8 mouse cellular contexts compared by ENCODE assay signal in the genomic region with DNA sequence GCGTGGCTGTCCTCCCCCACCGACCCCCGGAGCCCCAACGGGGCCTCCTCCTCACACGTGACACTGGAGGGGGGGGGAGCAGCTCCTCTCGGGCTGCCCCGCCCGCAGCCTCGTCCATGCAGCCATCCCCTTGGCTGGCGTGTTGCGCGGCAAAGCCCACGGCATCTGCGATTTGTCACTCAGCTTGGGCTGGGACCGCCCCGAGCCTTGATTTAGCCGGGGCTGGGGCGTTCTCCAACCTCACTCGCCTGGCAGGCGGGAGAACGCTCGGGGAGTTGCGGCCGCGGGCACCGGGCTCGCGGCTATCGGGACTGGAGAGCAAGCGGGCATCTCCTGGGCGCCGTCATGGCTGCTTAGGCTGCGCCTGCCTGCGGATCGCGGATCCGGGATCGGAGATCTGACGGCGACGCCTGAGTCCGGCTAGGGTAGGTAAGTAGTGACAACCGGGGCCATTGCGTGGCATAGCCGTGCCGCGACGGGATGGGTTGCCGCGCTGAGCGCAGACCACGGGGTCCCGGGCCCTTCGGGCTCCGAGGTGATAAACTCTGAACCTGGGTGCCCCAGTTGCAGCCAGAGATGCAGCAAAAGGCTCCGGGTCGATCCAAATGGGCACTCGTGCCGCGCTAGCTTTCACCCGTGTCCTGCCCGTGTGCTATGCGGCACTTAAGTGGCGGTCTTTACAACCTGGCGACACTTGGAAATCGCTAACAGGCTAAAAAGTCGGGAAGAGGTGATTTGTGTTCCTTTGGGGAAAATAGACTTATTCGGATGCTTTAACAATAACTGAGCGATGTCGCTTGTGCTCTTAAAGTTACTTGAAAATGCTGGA. TPM values are rescaled to one million over a fixed set of nuclear protein-coding genes. Genes with fewer than 3 reads are reported as not detected.
DNase-seq lines count a peak whose midpoint lies in the region; ATAC-seq lines count a peak whose summit lies in the region.

No protein-coding gene starts in this region.

- H3K36me3 ChIP-seq in intestine, embryonic 14.5 days (ENCODE audit: control insufficient read depth, insufficient read depth, low read length) = no peaks in the 10 kb centered on the region
- no peaks in the 10 kb centered on the region for H3K36me3 ChIP-seq in megakaryocyte, embryonic 14.5 days (replicated peaks; ENCODE audit: low read length)

- H3K4me3 ChIP-seq in intestine, embryonic 14.5 days (ENCODE audit: low read depth, low read length) = peak overlapping the region; percentile 59
- peak overlapping the region; percentile 89 for H3K4me3 ChIP-seq in megakaryocyte, embryonic 14.5 days (replicated peaks)

- peak overlapping the region; percentile 79 for H3K9ac ChIP-seq in intestine, embryonic 14.5 days (ENCODE audit: low read length)

- H3K27me3 ChIP-seq in intestine, embryonic 14.5 days (replicated peaks; ENCODE audit: control insufficient read depth, insufficient read depth, low read length) = no peaks in the 10 kb centered on the region
- H3K27me3 ChIP-seq in megakaryocyte, embryonic 14.5 days (replicated peaks) = peaks cover 30% of the 10 kb centered on the region

- 55% methylated on average over 70 of the region's 70 CpGs for WGBS in intestine, embryonic 14.5 days

- DNase-seq in adrenal gland, adult 8-10 months = peak; percentile 47
- DNase-seq in embryo, embryonic 10.5 days (ENCODE audit: low spot score) = peak; percentile 83
- peak; percentile 84 for DNase-seq in gastrocnemius, postnatal 25 days
- peak; percentile 87 for DNase-seq in intestine, embryonic 14.5 days (ENCODE audit: low spot score)
- DNase-seq in left cerebral cortex, postnatal 14 days (ENCODE audit: low spot score in 2 of 2) = peak; percentile 72 to 74
- peak; percentile 62 for DNase-seq in right cerebral cortex, postnatal 14 days
- peak; percentile 62 to 77 for DNase-seq in urinary bladder, postnatal 36 days (ENCODE audit: low spot score in 2 of 2)

- H3K9me3 ChIP-seq in intestine, embryonic 14.5 days (ENCODE audit: control insufficient read depth, low read length) = peaks cover 37% of the 10 kb centered on the region
- H3K9me3 ChIP-seq in megakaryocyte, embryonic 14.5 days = peaks cover 10% of the 10 kb centered on the region

- H3K4me1 ChIP-seq in intestine, embryonic 14.5 days (replicated peaks; ENCODE audit: control insufficient read depth, insufficient read depth, low read length) = no peaks in the 10 kb centered on the region; the same call in 1 of the 2 replicates
- peaks cover 11% of the 10 kb centered on the region for H3K4me1 ChIP-seq in megakaryocyte, embryonic 14.5 days

- intact Hi-C loops in left cerebral cortex, postnatal 14 days (cut with DNase I) = no loop called here

- H3K4me2 ChIP-seq in intestine, embryonic 14.5 days (ENCODE audit: low read length) = peak overlapping the region; percentile 53

- peak overlapping the region; percentile 75; the same call in 1 of the 2 replicates for H3K27ac ChIP-seq in intestine, embryonic 14.5 days (ENCODE audit: low read depth)

- peak; percentile 94 for ATAC-seq in intestine, embryonic 14.5 days (replicated peaks; ENCODE audit: low FRiP score, low TSS enrichment, low read depth)

RNA-seq across cellular contexts. Expression of a gene that starts 30.5 kb away (rescaled TPM):
- 10 to 100 TPM in 2 of 4 experiments, 1 to 10 TPM in 2; 5.8 to 16.0 (median 11.3) TPM for total RNA-seq in adrenal gland, adult 8-10 months (2022)
- 10 to 100 TPM in 1 of 2 experiments, 1 to 10 TPM in 1; 5.0 to 10.6 TPM for total RNA-seq in gastrocnemius, postnatal 25 days (2021)
- 266 and 288 TPM in 2 replicates for polyA plus RNA-seq in intestine, embryonic 14.5 days (2014; fragmentation: Nextera tagmentation; extraction: Ambion mirVana)
- 10 to 100 TPM; 14.6 to 25.2 TPM for total RNA-seq in left cerebral cortex, postnatal 14 days (2021)
- polyA plus RNA-seq in megakaryocyte, embryonic 14.5 days (2012; ENCODE audit: insufficient read depth, low replicate concordance) = 0.12 TPM in 1 of 2 replicates, not detected in the other

Comparison
In these comparisons a context has a peak if more than half of its experiments do, and no peak if none do; other contexts are left out.
1. Peak in every context shown above with its lines: DNase-seq, ATAC-seq, H3K4me3 ChIP-seq and H3K27ac ChIP-seq.